Mouse (Mus musculus) liver, adult (tissue): ENCODE results near the gene Herc4.
A peak's percentile ranks its signal among the peaks of the same experiment; 100 is the strongest.

Experiments used
- GATA4 ChIP-seq: IDR thresholded peaks from 2 replicates; pipeline ENCODE4 v1.6.1; 2014; ENCODE audit warnings: mild to moderate bottlenecking, low read length; ENCODE audit not compliant: insufficient replicate concordance

Herc4 gene

GRCm38 (mm10) chr10:63240868-63241271, 2.7 kb upstream of the Herc4 start:
- TF ChIP-seq GATA4: no peak

- no peak for TF ChIP-seq GATA4
Measured at GRCm38 (mm10) chr10:63242798-63243435, 693 bp upstream of the Herc4 start.

- TF ChIP-seq GATA4: no peak
Measured at GRCm38 (mm10) chr10:63244055-63244671, 553 bp downstream of the Herc4 start.

- TF ChIP-seq GATA4: no peak
Measured at GRCm38 (mm10) chr10:63244746-63245145, 1.1 kb downstream of the Herc4 start.

- TF ChIP-seq GATA4: no peak
Measured at GRCm38 (mm10) chr10:63245846-63246245, 2.2 kb downstream of the Herc4 start.

- no peak for TF ChIP-seq GATA4
Measured at GRCm38 (mm10) chr10:63247457-63247856, 3.8 kb downstream of the Herc4 start.

- no peak for TF ChIP-seq GATA4
Measured at GRCm38 (mm10) chr10:63248421-63248820, 4.8 kb downstream of the Herc4 start.

GRCm38 (mm10) chr10:63258696-63259095, 15.1 kb downstream of the Herc4 start:
- TF ChIP-seq GATA4: no peak

GRCm38 (mm10) chr10:63259340-63259739, 15.7 kb downstream of the Herc4 start:
- TF ChIP-seq GATA4: no peak

- no peak for TF ChIP-seq GATA4
Measured at GRCm38 (mm10) chr10:63267941-63268340, 24.3 kb downstream of the Herc4 start.

- no peak for TF ChIP-seq GATA4
Measured at GRCm38 (mm10) chr10:63272401-63272800, 28.8 kb downstream of the Herc4 start.

- TF ChIP-seq GATA4: no peak
Measured at GRCm38 (mm10) chr10:63272868-63273267, 29.3 kb downstream of the Herc4 start.

- peak; percentile 35; the same call in 1 of the 2 replicates for TF ChIP-seq GATA4
Measured at GRCm38 (mm10) chr10:63277010-63277409, 33.4 kb downstream of the Herc4 start.

- TF ChIP-seq GATA4: no peak
Measured at GRCm38 (mm10) chr10:63279851-63280250, 36.2 kb downstream of the Herc4 start.

GRCm38 (mm10) chr10:63282417-63282816, 38.8 kb downstream of the Herc4 start:
- no peak for TF ChIP-seq GATA4

- TF ChIP-seq GATA4: no peak
Measured at GRCm38 (mm10) chr10:63282846-63283245, 39.2 kb downstream of the Herc4 start.

- no peak for TF ChIP-seq GATA4
Measured at GRCm38 (mm10) chr10:63302356-63302755, 58.7 kb downstream of the Herc4 start.
